Mouse (Mus musculus) T-helper 2 cell (primary cell): ENCODE measurements around the gene Dnmbp.
"Not testable (repeated sequence)": the region's sequence is repeated elsewhere in the genome, so short reads cannot be mapped to it uniquely, and the experiment has no call there.

Experiments
- in situ Hi-C: fragments of 300-600 bp; cut with MboI, MseI; formaldehyde crosslinking; loops from one replicate; pipeline ENCODE4 v1.15.1; 2025; ENCODE audit warnings: high pct_unique_total_duplicates

The Dnmbp gene

GRCm38 (mm10) chr19:43939769-43940689, at the start of gene Dnmbp:
Gene Dnmbp, minus strand, starts transcription at chr19:43940191.
- in situ Hi-C loops, result loop anchor here (10.0 kb wide), 1 partner anchor 185 kb away; the partner anchor contains the start of genes Cox15 and Cutc

GRCm38 (mm10) chr19:43986069-43986794, 46.2 kb upstream of the Dnmbp start, which contains the start of gene Cpn1:
Gene Cpn1, minus strand, starts transcription at chr19:43986556.
- in situ Hi-C loops, result no loop called here

- in situ Hi-C loops, result no loop called here
Observed at GRCm38 (mm10) chr19:43981992-43982391, 42.0 kb upstream of the Dnmbp start.

- in situ Hi-C loops, result no loop called here
Observed at GRCm38 (mm10) chr19:43980711-43981110, 40.7 kb upstream of the Dnmbp start.

GRCm38 (mm10) chr19:43977799-43978198, 37.8 kb upstream of the Dnmbp start:
- in situ Hi-C loops, result no loop called here

GRCm38 (mm10) chr19:43976661-43977060, 36.7 kb upstream of the Dnmbp start:
- in situ Hi-C loops, result no loop called here

GRCm38 (mm10) chr19:43974221-43974620, 34.2 kb upstream of the Dnmbp start:
- in situ Hi-C loops, result no loop called here

GRCm38 (mm10) chr19:43973711-43974110, 33.7 kb upstream of the Dnmbp start:
- in situ Hi-C loops, result no loop called here

- in situ Hi-C loops, result no loop called here
Observed at GRCm38 (mm10) chr19:43972129-43972528, 32.1 kb upstream of the Dnmbp start.

- in situ Hi-C loops, result no loop called here
Observed at GRCm38 (mm10) chr19:43968436-43969026, 28.5 kb upstream of the Dnmbp start.

GRCm38 (mm10) chr19:43966481-43966880, 26.5 kb upstream of the Dnmbp start:
- in situ Hi-C loops, result no loop called here

- in situ Hi-C loops, result no loop called here
Observed at GRCm38 (mm10) chr19:43965496-43966085, 25.6 kb upstream of the Dnmbp start.

GRCm38 (mm10) chr19:43962795-43963194, 22.8 kb upstream of the Dnmbp start:
- in situ Hi-C loops, result loop anchor here (5.0 kb wide), 1 partner anchor 130 kb away; no protein-coding TSS in a partner anchor

GRCm38 (mm10) chr19:43961185-43961584, 21.2 kb upstream of the Dnmbp start:
- in situ Hi-C loops, result loop anchor here (5.0 kb wide), 1 partner anchor 129 kb away; no protein-coding TSS in a partner anchor

- in situ Hi-C loops, result loop anchor here (5.0 kb wide), 1 partner anchor 128 kb away; no protein-coding TSS in a partner anchor
Observed at GRCm38 (mm10) chr19:43960014-43960413, 20.0 kb upstream of the Dnmbp start.

GRCm38 (mm10) chr19:43959162-43959561, 19.2 kb upstream of the Dnmbp start:
- in situ Hi-C loops, result no loop called here

- in situ Hi-C loops, result no loop called here
Observed at GRCm38 (mm10) chr19:43957881-43958280, 17.9 kb upstream of the Dnmbp start.

GRCm38 (mm10) chr19:43957402-43957801, 17.4 kb upstream of the Dnmbp start:
- in situ Hi-C loops, result no loop called here

GRCm38 (mm10) chr19:43955266-43955665, 15.3 kb upstream of the Dnmbp start:
- in situ Hi-C loops, result no loop called here

GRCm38 (mm10) chr19:43954864-43955263, 14.9 kb upstream of the Dnmbp start:
- in situ Hi-C loops, result no loop called here

GRCm38 (mm10) chr19:43952936-43953335, 12.9 kb upstream of the Dnmbp start:
- in situ Hi-C loops, result not testable (repeated sequence)
